Mouse (Mus musculus) hindbrain, embryonic 13.5 days (tissue): Measurements from ENCODE around the gene Lamc3. TPM values are rescaled to one million over a fixed set of nuclear protein-coding genes. Genes with fewer than 3 reads are reported as not detected.
A peak's percentile ranks its signal among the peaks of the same experiment; 100 is the strongest.

ENCODE experiments used
- ATAC-seq: fragments of 200-750 bp; cut with Nextera tagmentation; 2 replicates; pipeline ENCODE4 v1.8.0; 2017; ENCODE audit warnings: moderate TSS enrichment; ENCODE audit not compliant: low FRiP score
- H3K27ac ChIP-seq: fragments of 300-500 bp; sonication (generic); 2 replicates; pipeline ENCODE4 v1.5.1; 2015; ENCODE audit warnings: inconsistent platforms, mild to moderate bottlenecking, moderate library complexity
- H3K27me3 ChIP-seq: fragments of 300-500 bp; sonication (generic); 2 replicates; pipeline ENCODE4 v1.6.1; 2015; ENCODE audit warnings: mild to moderate bottlenecking, inconsistent platforms
- H3K36me3 ChIP-seq: fragments of 300-500 bp; sonication (generic); 2 replicates; pipeline ENCODE4 v1.6.1; 2015; ENCODE audit warnings: mild to moderate bottlenecking, inconsistent platforms
- H3K4me1 ChIP-seq: fragments of 300-500 bp; sonication (generic); replicated peaks from 2 replicates; pipeline ENCODE4 v1.6.1; 2015; ENCODE audit warnings: inconsistent platforms
- H3K4me2 ChIP-seq: fragments of 300-500 bp; sonication (generic); 2 replicates; pipeline ENCODE4 v1.6.1; 2015; ENCODE audit warnings: inconsistent platforms, mild to moderate bottlenecking, moderate library complexity
- H3K4me3 ChIP-seq: fragments of 300-500 bp; sonication (generic); 2 replicates; pipeline ENCODE4 v1.5.1; 2015; ENCODE audit warnings: mild to moderate bottlenecking, inconsistent platforms
- H3K9ac ChIP-seq: fragments of 300-500 bp; sonication (generic); 2 replicates; pipeline ENCODE4 v1.6.1; 2015; ENCODE audit warnings: mild to moderate bottlenecking, inconsistent platforms
- H3K9me3 ChIP-seq: fragments of 300-500 bp; sonication (generic); 2 replicates; pipeline ENCODE4 v1.6.1; 2016; ENCODE audit warnings: inconsistent platforms
- WGBS: fragments of 180-500 bp; shearing (Covaris S2); methylation state at CpG from one replicate; pipeline ENCODE4 v1.1.7; 2015; 5-methylcytosine and 5-hydroxymethylcytosine counted together
- polyA plus RNA-seq: library from polyadenylated mRNA; unstranded; fragments of >200 nt; fragmentation: Nextera tagmentation; extraction: Ambion mirVana; gene quantifications from 2 replicates; pipeline ENCODE4 v1.2.1, GENCODE M21; 2015

Lamc3 gene
- polyA plus RNA-seq, 1 experiment from 2014 or later: 7.0 TPM

DNA sequence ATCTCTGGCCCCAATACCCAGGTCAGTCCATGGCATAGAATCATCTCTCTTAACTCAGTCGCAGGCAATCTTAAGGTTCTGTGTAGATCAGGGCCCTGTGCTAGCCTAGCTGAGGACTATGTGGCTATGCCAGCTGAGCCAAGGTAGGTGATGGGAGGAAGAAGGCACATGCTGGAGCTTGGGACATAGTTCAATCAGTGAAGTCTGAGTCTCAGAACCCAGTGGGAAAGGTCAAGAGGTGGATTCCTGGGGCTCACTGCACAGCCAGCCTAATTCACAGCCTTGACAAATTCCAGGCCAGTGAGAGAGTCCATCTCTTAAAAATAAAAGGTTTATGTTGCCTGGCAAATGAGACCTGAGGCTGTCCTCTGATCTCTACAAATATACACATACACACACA is 23.3 kb upstream of the Lamc3 start:
- WGBS: 91% methylated on average over 1 of the region's 1 CpGs
- Histone ChIP-seq H3K36me3 (no peaks in the 10 kb centered on the region), H3K4me3 (no peak overlapping the region), H3K9me3 (no peaks in the 10 kb centered on the region), H3K27ac (no peak overlapping the region), H3K4me2 (no peak overlapping the region), H3K9ac (no peak overlapping the region), H3K4me1 (peaks cover 30% of the 10 kb centered on the region), H3K27me3 (peaks cover 9% of the 10 kb centered on the region)
- ATAC-seq: no peak

DNA sequence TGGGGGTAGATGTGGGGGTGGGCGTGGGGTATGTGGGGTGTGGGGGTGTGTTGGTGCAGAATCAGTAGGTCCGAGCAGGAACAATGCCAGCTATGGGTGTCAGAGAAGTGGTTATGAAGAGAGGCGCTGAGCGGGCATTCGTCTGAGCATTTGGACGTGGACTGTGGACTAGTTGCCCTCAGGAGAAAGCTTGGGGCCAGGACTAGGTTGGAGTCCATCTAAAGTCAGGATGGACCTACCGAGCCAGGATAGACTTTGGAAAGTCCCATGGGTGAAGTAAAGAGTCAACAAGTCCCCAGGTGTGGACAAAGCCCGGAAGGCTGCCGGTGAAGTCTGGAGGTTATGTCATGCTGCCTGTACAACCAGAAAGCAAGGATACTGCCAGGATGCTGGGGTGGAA is 22.2 kb upstream of the Lamc3 start:
- H3K27me3 ChIP-seq: no peaks in the 10 kb centered on the region
- peaks cover 19% of the 10 kb centered on the region for H3K4me1 ChIP-seq
- H3K9me3 ChIP-seq: no peaks in the 10 kb centered on the region
- no peak for ATAC-seq
- WGBS: 95% methylated on average over 9 of the region's 9 CpGs
- H3K4me3 ChIP-seq: no peak overlapping the region
- no peak overlapping the region for H3K4me2 ChIP-seq
- no peak overlapping the region for H3K27ac ChIP-seq
- no peak overlapping the region for H3K9ac ChIP-seq
- H3K36me3 ChIP-seq: no peaks in the 10 kb centered on the region

DNA sequence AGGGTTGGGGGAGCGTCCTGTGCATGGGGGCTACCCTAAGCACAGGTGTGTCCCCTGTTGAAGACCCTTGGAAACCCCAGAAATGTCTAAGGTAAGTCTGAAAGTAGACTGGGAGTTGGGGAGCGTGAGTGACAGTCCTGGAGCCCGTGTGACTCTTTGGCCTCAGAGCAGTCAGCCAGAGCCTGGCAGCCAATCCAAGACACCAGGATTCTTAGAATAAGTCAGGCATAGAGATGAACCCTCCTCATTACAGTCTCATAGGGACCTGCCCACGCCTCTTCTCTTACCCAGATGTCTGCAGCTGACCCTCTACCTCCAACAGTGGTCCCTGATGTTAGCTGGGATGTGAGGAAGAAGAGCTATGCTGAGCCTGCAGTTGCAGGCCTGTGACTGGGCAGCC is 21.8 kb upstream of the Lamc3 start:
- no peak for ATAC-seq
- Histone ChIP-seq H3K9ac (0 out of 2 replicates have a peak overlapping the region, but pooled peaks have one; percentile 20), H3K4me2 (no peak overlapping the region), H3K27ac (peak overlapping the region; percentile 30; the same call in 1 of the 2 replicates), H3K4me1 (peaks cover 15% of the 10 kb centered on the region), H3K4me3 (no peak overlapping the region), H3K9me3 (no peaks in the 10 kb centered on the region), H3K36me3 (no peaks in the 10 kb centered on the region), H3K27me3 (no peaks in the 10 kb centered on the region)
- 64% methylated on average over 4 of the region's 4 CpGs for whole genome bisulfite sequencing

DNA sequence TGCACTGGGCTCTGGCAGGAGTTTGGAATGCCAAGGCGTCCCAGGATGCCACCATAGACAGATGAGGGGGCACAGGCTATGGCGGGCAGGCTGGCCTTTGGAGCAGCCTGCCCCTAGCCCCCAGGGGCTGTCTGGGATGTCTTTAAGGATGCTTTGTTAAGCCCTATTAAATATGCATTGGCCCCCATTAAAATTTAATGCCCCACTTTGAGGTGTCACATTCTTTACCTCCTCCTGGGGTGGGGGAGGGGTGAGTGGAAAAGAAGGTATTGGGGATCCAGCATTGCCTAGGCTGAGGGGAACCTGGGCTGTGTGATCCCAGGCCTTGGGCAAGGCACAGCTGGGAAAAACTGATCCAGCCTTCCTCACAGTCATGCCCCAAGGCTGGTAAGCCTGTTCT is 21.3 kb upstream of the Lamc3 start:
- WGBS: 18% methylated on average over 2 of the region's 2 CpGs
- H3K36me3 ChIP-seq: no peaks in the 10 kb centered on the region

DNA sequence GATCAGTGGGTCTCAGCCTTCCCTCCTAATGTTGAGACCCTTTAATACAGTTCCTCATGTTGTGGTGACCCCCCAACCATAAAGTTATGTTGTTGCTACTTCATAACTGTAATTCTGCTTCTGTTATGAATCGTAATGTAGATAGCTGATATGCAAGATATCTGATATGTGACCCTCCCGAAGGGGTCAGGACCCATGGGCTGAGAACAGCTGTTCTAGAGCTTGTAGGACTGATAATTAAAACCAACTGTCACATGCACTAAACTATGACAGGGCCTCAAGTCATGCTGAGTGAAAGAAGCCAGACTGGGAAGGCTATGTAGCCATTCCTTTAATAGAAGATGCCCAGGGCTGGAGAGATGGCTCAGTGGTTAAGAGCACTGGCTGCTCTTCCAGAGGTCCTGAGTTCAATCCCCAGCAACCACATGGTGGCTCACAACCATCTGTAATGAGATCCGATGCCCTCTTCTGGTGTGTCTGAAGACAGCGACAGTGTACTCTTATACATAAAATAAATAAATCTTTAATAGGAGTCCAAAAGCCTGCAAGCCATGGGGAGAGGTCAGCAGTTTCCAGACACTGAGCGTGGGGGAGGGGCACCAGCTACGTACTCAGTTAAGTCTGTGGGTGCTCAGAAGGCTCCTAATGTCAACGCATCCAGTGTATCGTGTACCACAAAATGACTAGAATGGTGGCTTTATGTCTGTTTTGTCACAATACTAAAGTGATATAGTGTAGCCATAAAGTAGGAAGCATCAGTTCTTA is 19.1 kb upstream of the Lamc3 start:
- Histone ChIP-seq H3K4me1 (peaks cover 15% of the 10 kb centered on the region), H3K9ac (no peak overlapping the region), H3K9me3 (no peaks in the 10 kb centered on the region), H3K27me3 (no peaks in the 10 kb centered on the region), H3K27ac (no peak overlapping the region), H3K4me3 (no peak overlapping the region), H3K4me2 (no peak overlapping the region), H3K36me3 (no peaks in the 10 kb centered on the region)
- no peak for ATAC-seq
- WGBS: 90% methylated on average over 8 of the region's 8 CpGs

More for the DNA sequence above, 21.3 kb upstream of the Lamc3 start:
- Histone ChIP-seq H3K27me3 (no peaks in the 10 kb centered on the region), H3K9me3 (no peaks in the 10 kb centered on the region), H3K27ac (peak overlapping the region; percentile 30; the same call in 1 of the 2 replicates), H3K4me3 (no peak overlapping the region), H3K4me2 (no peak overlapping the region), H3K4me1 (peaks cover 15% of the 10 kb centered on the region), H3K9ac (0 out of 2 replicates have a peak overlapping the region, but pooled peaks have one; percentile 20)
- no peak for ATAC-seq

DNA sequence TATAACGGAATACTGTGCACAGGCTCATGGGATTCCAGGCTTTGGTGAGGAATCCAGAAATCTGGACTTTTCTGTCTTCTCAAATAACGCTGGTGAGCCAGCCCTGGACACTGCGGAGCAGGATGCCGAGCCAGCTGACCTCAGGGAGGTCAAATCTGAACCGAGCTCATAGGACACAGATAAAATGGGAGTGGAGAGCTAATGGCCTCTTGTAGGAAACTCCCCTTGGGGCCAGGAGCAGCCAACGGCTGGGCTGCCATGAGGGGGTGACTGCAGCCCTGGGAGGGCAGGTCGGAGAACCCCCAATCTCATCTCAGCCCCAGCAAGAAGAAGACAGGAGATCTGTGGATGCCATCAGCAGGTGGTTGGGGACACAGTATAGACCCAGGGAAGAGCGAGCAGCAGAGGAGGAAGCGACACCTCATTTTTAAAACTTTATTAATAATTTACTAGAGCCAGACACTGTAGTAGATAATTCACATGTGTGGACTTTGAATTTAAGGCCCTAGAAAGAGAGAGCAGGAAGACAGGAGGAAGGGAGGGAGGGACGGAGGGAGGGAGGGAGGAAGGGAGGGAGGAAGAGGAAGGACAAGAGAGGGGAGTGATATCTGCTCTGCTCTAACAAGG is 18.4 kb upstream of the Lamc3 start:
- Histone ChIP-seq H3K4me2 (no peak overlapping the region), H3K27me3 (no peaks in the 10 kb centered on the region), H3K9me3 (no peaks in the 10 kb centered on the region), H3K27ac (no peak overlapping the region), H3K4me3 (no peak overlapping the region), H3K9ac (no peak overlapping the region), H3K4me1 (peaks cover 18% of the 10 kb centered on the region), H3K36me3 (no peaks in the 10 kb centered on the region)
- WGBS: 74% methylated on average over 10 of the region's 10 CpGs
- no peak for ATAC-seq

DNA sequence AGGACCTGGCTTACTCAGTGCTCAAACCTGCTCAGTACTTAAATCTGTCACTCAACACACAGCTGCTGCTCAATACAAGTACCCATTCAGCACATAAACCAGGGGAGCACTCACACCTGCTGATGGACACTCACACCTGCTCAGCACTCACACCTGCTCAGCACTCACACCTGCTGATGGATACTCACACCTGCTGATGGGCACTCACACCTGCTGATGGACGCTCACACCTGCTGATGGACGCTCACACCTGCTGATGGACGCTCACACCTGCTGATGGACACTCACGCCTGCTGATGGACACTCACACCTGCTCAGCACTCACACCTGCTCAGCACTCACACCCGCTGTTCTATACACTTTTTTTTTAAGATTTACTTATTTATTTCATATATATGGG is 17.4 kb upstream of the Lamc3 start:
- Histone ChIP-seq H3K27me3 (no peaks in the 10 kb centered on the region), H3K4me1 (peaks cover 26% of the 10 kb centered on the region), H3K36me3 (no peaks in the 10 kb centered on the region), H3K9ac (no peak overlapping the region), H3K27ac (no peak overlapping the region), H3K9me3 (no peaks in the 10 kb centered on the region), H3K4me3 (no peak overlapping the region), H3K4me2 (no peak overlapping the region)
- 95% methylated on average over 5 of the region's 5 CpGs for WGBS
- ATAC-seq: no peak

DNA sequence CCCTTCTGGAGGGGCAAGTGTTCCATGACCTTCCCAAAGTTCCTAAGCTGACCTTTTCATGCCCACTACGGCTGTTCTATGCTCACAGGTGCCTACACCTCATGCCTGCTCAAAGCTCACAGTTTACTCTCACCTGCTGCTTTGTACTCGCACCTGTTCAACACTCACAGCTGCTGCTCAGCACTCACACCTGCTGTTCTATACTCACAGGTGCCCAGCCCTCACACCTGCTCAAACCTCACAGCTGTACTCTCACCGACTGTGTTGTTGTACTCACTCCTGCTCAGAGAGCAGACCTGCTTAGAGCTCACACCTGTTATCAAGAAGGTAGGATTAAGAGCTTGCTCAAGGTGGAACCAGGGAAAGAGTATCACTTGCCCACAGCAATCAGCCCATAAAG is 16.4 kb upstream of the Lamc3 start:
- H3K4me1 ChIP-seq: peaks cover 19% of the 10 kb centered on the region
- WGBS: 81% methylated on average over 3 of the region's 3 CpGs

DNA sequence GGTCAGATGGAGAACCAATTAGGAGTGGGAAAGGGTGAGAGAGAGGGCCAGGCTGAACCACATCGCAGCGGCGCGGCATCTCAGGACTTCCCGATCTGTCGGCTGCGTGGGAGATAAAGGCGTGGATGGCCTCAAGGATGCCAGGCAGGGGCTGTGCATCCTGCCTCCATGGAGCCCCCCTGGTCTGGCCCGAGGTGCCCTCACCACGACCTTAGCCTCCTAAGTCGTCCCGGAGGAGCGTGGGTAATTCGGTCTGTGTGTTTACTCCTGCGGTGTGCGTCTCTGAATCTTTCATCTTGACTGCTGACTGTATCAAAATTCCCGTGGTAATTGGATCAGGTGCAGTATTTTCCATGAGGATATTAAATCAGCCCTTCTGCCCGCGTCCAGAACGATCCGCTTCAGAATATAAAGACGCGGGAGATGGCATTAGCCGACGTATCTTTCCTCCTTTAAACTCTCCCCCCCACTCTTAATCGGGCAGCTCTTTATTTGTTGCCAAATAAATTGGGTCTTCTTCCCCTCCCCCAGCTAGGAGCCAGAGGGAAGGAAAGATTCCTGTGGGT is 12.7 kb upstream of the Lamc3 start:
- ATAC-seq: peak; percentile 36; the same call in 1 of the 2 replicates
- Histone ChIP-seq H3K4me1 (peaks cover 18% of the 10 kb centered on the region), H3K9ac (no peak overlapping the region), H3K36me3 (no peaks in the 10 kb centered on the region), H3K9me3 (no peaks in the 10 kb centered on the region), H3K4me3 (no peak overlapping the region), H3K4me2 (0 out of 2 replicates have a peak overlapping the region, but pooled peaks have one; percentile 11), H3K27ac (peak overlapping the region; percentile 35; the same call in 1 of the 2 replicates), H3K27me3 (peaks cover 15% of the 10 kb centered on the region; the same call in 1 of the 2 replicates)
- 49% methylated on average over 26 of the region's 26 CpGs for WGBS

More for the DNA sequence above, 16.4 kb upstream of the Lamc3 start:
- H3K4me3 ChIP-seq: no peak overlapping the region
- H3K36me3 ChIP-seq: no peaks in the 10 kb centered on the region
- no peak overlapping the region for H3K27ac ChIP-seq
- no peak overlapping the region for H3K9ac ChIP-seq
- H3K9me3 ChIP-seq: no peaks in the 10 kb centered on the region
- no peak for ATAC-seq
- H3K27me3 ChIP-seq: no peaks in the 10 kb centered on the region
- H3K4me2 ChIP-seq: no peak overlapping the region

DNA sequence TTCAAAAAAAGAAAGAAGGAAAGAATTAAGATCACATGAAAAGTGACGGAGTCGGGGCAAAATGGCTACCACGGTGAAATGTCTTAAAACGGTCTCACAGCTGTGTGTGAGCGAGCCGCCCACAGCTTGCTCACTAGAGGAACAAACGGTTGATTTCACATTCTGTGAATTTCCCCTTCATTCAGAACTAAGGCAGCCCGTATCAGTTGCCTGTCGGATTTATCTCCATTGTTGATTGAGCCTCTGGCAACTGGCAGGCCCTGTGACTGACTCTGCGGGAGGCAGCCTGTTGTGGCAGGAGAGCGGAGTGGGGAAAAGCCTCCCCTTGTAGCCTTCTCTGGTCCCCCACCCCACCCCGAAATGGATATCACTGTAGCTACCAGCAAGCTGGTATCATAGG is 10.6 kb upstream of the Lamc3 start:
- H3K27me3 ChIP-seq: peaks cover 31% of the 10 kb centered on the region
- H3K27ac ChIP-seq: no peak overlapping the region; the same call in 1 of the 2 replicates
- H3K9me3 ChIP-seq: no peaks in the 10 kb centered on the region
- H3K4me2 ChIP-seq: no peak overlapping the region
- 25% methylated on average over 12 of the region's 12 CpGs for WGBS
- H3K9ac ChIP-seq: no peak overlapping the region
- peaks cover 27% of the 10 kb centered on the region for H3K4me1 ChIP-seq
- H3K36me3 ChIP-seq: no peaks in the 10 kb centered on the region
- H3K4me3 ChIP-seq: no peak overlapping the region
- no peak for ATAC-seq

DNA sequence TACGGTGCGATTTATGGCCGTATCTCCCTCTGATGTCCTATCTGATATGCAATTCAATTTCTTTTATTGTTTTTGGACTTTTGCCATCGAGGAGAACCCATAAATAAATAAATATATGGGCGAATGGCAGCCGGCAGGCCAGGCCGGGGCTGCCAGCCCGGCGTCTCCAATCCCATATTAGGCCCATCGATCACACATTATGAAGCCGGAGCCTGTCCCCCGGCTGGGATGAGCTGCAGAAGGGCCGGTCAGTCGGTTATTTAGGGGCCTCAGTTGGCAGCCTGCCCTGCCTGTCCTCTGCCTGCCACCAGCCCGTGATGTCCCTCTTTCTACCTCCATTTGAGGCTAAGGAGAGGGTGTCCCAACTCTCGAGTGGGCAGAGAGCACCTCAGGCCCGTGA is 8.5 kb upstream of the Lamc3 start:
- H3K27ac ChIP-seq: no peak overlapping the region
- ATAC-seq: no peak

DNA sequence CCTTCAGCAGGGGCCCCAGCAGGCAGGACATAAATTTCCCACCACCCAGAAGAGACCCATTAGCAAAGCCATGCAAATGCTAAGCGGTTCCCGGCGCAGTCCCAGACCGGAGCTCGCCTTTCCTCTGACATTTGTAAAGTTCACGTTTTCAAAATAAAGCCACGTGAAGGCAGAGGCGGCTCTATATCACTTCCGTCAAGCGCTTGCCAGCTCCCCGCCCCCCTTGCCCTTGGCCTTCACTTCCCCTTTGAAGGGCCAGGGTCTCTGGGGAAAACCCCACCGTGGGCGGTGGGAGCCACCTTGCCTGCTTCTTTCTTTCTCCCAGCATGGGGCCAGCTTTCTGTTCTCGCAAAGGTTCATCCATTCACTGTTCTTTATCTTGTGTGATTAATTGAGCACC is 6.2 kb upstream of the Lamc3 start:
- Histone ChIP-seq H3K4me1 (peaks cover 24% of the 10 kb centered on the region), H3K4me3 (no peak overlapping the region), H3K36me3 (no peaks in the 10 kb centered on the region), H3K4me2 (no peak overlapping the region), H3K27ac (no peak overlapping the region), H3K27me3 (peaks cover 75% of the 10 kb centered on the region), H3K9me3 (no peaks in the 10 kb centered on the region), H3K9ac (no peak overlapping the region)
- ATAC-seq: no peak
- WGBS: 4% methylated on average over 14 of the region's 14 CpGs

More for the DNA sequence above, 8.5 kb upstream of the Lamc3 start:
- H3K4me3 ChIP-seq: no peak overlapping the region
- 74% methylated on average over 17 of the region's 17 CpGs for WGBS
- peaks cover 34% of the 10 kb centered on the region for H3K4me1 ChIP-seq
- no peaks in the 10 kb centered on the region for H3K9me3 ChIP-seq
- H3K36me3 ChIP-seq: no peaks in the 10 kb centered on the region
- no peak overlapping the region for H3K4me2 ChIP-seq
- H3K27me3 ChIP-seq: peaks cover 53% of the 10 kb centered on the region
- H3K9ac ChIP-seq: no peak overlapping the region
